Mouse (Mus musculus) MN1 (cell line): ENCODE data around the gene 4930404H24Rik.

ENCODE experiments used
- DNase-seq: peaks from one replicate; pipeline ENCODE4 v3.0.0-alpha.2; 2016; ENCODE audit warnings: low spot score

Gene 4930404H24Rik

DNA sequence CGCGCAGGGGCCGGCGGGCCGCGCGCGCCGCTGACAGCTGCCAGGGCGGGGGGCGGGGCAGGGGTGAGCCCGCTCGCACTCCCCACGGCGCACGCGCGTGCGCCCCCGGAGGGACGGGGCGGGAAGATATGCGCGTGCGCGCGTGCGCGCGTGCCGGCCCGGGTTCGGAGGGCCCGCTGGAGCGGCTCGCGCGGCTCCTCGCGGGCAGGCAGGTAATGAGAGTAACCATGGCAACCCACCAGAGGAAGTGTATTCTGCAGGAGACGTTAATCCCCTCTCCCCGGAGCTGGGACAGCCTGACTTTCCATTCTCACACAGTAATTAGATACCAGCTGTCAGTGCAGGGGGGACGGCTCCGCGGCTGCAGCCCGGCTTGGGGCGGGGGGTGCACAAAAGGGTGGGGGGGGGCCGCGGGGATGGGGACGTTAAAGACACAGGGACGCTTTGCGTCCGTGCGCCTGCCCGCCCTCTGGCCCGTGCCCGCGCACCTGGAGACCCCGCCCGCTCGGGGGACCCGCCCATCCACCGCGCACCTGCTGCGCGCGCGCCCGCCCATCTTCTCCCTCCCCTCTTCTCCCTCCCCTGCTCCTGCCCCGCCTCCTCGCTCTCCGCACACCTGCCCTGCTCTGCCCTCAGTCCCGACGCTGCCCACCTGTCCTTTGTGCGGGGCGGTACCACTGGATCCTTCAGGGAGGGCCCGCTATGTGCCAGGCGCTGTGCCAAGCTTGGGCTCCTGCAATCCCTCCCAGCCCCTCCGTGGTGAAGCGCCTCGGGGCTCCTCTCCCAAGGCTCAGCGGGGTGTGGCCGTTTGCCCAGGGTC, at the start of gene 4930404H24Rik:
Gene 4930404H24Rik, plus strand, starts transcription at position 218 of the 820 bp plus-strand sequence.
- peak; percentile 56 for DNase-seq

DNA sequence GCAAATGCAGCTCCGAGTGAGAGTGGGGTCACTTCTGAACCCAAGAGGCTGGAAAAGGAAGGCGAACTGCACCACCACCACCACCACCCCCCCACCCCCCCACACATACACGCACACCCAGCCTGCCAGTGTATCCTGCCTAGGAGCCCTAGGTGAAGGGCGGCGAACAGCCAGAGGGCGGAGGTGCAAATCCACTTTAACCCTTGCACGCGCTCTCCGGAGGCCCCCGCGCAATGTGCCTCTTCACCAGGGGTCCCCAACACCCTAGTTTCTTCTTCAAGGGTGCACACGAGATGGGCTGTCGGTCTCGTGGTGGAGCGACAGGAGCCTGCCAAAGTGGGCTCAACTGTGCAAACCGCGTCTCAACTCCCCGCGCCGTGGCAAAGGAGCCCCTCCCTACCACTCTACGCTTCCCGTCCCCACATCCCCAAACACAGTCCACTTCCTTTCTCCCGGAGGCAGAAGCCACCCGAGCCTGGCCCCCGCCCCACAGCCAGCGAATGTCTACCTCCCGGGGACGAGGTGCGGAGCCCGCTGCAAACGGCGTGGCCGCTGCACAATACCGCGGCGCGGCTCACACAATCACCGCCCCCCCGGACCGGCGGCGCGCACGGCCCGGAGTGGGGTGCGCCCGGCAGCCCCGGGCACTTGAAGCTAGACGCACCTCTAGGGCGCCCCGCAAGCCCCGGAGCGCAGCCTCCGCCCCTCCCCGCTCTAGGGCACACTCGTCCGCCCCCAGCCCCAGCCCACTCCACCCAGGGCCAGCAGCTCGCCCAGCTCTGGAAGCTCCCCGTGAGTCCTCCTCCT, 49.0 kb upstream of the 4930404H24Rik start:
- DNase-seq, result no peak

DNA sequence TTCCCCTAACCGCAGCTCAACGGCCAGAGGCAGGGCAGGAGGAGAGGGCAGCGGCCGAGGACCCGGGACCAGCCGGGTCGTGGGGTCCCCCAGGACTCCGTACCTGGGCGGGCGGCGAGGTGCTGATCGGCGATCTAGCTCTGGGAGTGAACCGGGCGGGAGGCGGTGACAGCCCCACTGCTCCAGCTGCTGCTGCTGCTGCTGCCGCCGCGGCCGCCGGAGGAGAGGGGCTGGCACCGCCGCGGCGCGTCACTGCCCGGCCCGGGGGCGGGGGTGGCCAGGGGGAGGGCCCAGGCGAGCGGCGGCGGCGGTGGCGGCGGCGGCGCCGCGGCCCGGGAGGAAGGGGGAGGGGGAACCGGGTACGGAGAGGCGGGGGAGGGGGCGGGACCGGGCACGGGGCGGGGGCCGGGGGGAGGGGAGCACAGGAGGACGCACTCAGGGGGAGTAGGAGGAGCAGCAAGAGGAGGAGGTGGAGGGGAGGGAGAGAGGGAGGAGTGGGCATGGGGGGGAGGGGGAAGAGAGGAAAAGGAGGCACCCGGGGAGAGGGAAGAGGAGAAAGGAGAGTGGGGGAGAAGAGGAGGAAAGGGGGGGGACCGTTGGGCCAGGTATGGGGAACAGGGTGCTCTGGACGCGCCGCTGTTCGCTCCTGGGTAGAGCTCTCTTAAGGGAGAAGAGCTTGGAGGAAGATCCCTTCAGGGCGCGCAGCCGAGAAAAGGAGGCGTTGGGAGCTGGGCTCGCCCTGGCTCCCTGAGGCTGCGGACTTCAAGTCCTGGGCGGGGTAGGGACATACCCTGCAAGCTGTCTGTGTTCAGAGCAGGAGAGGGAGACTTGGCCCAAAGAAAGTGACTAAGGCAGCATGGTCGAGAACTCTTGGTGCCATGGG, 48.1 kb upstream of the 4930404H24Rik start:
- DNase-seq, result peak; percentile 29

DNA sequence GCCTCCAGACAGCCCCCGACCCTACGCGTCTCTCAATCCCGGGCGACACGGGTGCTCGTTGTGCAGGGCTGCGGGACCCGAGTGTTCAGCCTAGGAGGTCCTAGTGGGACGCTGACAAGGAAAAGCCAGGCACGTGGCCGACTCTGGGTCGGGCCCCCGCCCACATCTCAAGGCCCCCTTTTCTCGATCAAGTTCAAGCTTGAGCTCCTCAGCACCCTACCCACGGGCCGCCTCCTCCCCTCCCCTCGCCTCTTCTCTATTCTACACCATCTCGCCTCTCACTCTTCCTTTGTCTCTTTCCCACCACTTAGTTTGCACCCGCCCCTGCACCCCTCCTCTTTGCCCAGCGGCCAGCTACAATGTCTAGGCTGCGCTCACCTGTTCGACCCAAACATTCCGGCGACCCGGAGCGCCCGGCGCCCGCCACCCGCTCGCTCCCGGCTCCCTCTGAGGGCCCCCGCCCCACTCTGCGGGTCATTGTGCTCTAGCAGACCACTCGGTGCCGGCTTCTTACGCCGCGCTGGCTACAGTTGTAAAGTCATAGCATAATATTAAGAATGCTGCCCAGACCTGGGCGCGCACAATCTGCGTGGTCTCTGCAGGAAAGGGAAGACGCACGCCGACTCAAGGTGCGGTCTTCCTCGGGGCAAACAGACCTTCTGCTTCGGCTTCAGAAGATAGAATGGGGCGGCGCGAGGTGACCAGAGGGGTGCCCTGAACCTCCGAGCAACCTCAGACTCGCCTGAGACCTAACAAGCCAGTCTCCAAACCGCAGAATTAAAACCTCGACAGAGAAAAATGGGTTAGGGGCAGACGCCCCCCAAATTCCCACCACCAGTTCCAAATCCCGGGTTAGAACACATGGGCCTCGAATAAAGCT, 47.2 kb upstream of the 4930404H24Rik start:
- DNase-seq, result no peak

DNA sequence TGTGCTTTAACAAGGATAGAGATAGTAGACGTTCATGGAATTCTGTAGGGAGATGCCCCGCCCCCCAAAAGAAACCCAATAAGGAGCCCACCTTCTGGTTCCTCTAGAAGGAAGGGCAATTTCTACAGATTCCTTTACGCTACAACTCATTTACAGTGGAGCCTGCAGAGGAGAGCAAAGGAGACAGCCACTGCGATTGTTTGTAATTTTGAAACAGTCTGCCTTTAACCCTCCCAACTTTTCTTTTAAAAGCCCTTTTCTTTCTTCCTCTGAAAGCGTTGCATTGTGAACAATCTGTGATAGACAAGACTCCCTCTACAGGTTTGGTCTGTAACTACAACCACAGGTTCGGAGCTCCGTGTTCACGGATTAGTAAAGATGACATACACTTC, 46.6 kb upstream of the 4930404H24Rik start:
- peak; percentile 55 for DNase-seq

DNA sequence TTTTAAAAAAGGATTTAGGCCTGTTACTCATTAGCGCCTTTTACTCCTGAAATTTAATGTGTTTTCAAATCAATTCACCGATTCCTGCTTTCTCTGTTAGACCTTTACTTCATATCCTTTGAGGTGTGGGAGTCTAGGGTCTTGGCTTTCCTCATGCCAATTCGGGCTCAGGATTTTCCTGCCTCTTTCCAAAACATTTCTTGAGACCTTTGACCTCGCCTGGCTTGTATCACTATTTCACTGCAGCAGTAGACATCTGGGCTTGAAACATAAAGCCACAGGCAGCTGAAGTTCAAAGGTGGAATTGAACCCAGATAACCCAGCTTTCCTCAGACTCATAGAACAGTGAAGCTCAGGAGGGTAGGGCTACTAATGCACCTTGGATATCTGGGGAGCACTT, 46.1 kb upstream of the 4930404H24Rik start:
- DNase-seq, result no peak

DNA sequence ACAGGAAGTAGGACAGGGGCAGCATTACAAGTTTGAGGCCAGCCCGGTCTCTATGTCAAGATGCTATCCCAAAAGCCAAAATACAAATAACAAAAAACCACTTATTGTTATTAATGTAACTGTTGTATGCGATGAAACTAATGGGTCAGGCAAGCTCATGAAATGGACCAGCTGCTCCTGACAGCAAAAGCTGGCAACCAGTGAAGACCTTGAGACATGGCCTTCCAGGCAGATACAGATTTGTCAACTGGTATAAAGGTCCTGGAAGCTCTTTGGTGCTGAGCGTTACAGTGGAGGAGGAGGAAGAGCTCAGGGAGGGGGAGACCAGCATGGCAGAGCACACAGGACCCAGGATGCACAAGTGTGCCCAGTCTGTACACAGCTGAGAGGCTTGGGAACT, 44.9 kb upstream of the 4930404H24Rik start:
- no peak for DNase-seq

DNA sequence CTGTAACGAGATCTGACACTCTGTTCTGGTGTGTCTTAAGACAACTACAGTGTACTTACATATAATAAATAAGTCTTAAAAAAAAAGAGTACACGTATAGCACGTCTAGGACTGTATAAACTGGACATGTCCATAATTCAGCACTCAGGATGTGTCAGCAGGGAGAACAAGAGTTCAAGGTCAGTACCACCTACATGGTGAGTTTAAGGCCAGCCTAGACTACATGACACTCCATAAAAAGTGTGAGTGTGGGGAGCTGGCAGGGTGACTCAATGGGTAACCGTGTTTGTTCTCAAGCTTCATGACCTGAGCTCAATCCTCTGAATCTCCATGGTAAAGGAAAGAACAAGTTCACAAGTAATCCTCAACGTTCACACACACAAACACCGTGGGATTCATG, 44.1 kb upstream of the 4930404H24Rik start:
- DNase-seq, result no peak

DNA sequence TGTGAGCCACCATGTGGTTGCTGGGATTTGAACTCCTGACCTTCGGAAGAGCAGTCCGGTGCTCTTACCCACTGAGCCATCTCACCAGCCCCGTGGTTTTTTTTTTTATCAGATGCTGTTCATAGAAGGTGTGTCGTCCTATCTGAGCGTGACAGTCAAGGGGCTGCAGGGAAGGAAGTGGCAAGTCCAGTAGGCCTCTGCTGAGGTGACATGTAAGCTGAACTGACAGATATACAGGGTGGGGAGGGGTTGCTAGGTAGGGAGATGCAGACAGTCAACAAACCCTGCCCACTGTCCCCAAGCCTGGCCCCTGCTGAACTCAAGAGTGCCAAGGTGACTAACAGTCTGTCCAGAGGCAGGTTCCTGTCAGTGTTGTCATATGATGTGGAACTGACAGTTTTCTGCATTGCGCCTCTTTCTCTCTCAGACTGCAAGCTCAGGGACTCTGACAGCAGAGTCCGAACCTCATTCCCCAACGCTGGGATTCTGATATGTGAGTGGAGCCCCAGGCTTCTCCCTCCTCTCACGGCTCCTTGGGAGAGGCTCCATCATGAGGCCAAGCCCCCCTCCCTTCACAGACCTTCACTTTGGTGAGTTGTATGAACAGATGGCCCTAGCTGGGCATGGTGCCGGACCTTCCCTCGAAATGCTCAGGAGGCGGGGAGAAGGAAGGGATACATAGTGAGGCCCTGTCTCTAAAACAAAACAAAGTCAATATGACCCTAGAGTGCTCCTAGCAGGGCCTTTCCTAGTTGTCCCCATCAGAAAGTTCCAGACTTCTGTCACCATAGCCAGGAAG, 38.4 kb upstream of the 4930404H24Rik start:
- DNase-seq, result no peak

DNA sequence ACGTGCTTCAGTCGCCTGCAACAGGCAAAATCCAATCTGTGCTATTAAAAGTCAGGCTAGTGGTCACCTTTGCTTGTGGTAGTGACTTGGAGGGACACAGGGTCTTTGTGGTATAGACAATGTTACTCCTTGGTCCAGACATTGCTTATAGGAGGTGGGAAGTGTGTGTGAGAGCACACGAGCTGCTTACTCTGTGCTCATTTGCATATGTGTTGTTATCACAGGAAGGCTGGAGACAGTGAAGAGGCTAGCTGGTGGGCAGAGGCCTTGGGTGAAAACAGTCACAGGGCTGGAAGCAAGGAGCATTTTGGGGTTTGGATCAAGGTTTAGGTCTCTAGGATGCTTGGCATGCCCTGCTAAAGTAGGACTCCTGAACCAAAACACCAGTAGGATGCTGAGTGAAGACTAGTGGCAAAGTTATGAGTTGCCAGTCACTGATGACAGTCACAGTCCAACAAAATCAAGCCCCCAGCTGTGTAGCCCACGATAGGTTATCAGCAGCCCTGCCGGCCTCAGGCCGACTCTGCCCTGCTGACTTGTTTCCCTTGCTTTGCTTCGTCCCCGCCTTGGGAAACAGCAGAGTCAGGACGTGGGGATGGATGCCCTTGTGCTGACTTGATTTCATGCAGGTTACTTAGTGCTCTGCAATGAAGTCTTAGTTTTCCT, 37.6 kb upstream of the 4930404H24Rik start:
- DNase-seq, result no peak

DNA sequence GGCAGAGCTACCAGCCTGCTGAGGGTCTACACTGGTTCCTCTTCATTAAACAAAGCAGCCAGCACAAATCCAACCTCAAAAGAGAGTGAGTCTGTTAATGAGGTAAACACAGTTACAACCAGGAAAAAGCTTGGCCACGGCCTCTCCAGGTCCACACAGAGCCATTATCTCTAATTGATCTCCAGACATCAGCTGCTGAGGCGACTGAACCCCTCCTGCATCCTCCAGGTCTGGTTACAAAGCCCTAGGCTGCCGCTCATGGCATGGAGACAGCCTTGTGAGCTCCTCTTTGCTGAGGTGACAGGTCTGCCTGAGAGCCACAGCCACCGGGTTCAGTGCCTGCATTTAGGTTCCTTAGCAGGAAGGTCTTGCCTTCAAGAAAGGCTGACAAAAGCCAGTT, 35.1 kb upstream of the 4930404H24Rik start:
- DNase-seq, result peak; percentile 41

DNA sequence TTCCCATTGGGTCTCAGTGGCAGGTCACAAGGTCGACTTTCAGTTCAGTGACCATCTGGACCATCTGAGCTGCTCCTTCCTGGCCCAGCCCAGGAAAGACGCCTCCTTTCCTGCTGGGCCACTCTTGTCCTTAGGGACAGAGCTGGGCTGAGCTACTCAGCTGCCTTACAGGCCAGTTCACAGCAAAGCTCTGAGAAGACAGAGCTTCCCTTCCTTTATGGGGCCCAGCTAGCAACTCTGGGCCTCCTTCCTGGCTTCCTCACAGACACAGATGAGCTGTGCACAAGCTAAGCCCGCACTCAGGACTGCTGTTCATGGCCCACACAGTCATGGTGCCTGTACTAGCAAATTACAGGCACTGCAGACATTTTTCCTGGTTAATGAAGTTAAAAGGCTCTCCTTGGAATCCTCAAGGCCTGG, 34.6 kb upstream of the 4930404H24Rik start:
- peak; percentile 66 for DNase-seq

DNA sequence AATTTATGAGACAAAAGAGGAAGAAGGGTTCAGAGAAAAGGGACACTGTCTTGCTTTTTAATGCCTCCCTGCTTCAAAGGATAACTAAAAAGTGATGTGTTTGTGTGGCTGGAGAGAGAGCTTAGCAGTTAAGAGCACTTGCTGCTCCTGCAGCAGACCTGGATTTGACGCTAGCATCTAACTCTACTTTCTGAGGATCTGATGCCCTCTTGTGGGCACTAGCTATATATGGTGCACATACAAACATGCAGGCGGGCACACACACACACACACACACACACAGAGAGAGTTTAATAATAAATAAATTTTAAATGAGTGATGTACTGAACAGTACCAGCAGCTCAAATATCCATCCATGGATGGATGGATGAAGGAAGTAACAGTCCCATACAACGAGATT, 29.3 kb upstream of the 4930404H24Rik start:
- no peak for DNase-seq

DNA sequence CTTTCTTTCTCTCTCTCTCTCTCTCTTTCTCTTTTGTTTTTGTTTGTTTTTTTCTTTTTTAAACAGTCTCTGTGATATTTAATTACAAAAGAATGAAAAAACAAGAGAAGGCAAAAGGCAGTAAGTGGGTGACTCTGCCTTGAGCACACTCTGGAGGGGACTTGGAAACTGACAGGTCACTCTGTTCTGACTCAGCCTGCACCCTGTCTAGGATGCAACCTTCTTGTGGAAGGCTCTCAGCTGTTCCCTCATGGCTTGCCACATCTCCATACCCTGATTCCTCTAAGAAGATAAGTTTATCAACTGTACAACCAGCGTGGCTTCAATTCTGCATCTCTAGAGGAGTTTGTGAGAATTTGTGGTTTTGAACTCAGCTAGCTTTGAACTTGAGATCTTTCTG, 25.2 kb upstream of the 4930404H24Rik start:
- no peak for DNase-seq

DNA sequence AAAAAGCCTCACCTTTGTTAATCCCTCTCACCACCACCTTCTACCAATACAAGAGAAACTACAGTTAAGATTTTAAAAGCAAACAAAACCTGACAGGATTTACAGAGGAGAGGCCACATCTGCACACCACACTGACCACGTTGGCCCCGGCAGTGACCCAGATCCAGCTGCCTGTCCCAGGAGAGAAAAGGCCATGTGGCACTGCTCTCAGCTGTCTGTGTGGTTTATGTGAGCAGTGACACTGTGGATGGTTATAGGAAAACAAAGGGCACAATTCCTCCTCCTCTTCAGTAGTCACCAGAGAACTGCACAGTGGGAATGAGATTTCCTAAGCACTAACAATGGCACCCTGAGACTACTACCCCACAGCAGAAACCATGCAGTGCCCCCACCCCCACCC, 23.3 kb upstream of the 4930404H24Rik start:
- no peak for DNase-seq

DNA sequence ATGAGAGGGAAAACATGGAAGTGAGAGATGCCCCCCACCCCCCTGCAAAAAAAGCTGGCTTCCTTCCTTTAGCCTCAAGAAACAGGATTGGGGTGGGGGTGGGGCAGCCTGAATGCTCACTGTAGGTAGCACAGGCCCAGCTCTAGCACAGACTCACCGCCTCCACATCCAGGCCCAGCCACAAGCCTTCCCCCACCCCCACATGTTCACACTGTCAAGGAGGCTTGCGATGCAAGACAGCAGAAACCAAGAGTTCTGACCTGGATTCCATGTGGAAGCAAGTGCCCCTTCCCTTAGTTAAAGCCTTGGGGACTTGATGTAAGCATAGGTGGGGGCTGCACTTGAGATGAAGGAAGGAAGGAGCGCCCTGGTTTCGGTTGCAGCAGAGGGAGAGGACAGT, 22.8 kb upstream of the 4930404H24Rik start:
- DNase-seq, result no peak

DNA sequence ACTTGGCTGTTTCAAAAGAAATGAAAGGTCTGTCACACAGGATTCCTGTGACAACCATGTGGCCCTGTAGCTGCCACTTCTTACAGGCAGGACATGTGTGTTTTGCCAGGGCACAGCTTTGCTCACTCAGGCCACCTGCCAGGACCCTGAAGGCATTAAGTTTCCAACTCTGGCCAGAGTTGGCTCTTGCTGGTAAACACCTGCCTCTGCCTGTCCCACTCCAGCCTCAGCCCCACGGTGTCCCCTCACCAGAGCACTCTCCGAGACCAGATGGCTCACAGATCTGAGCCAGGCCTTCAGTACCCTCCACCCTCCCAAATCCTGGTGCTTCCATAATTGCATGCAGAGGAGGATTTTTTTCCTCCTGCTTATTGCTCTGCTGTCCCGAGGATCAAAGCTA, 21.6 kb upstream of the 4930404H24Rik start:
- DNase-seq, result peak; percentile 13

DNA sequence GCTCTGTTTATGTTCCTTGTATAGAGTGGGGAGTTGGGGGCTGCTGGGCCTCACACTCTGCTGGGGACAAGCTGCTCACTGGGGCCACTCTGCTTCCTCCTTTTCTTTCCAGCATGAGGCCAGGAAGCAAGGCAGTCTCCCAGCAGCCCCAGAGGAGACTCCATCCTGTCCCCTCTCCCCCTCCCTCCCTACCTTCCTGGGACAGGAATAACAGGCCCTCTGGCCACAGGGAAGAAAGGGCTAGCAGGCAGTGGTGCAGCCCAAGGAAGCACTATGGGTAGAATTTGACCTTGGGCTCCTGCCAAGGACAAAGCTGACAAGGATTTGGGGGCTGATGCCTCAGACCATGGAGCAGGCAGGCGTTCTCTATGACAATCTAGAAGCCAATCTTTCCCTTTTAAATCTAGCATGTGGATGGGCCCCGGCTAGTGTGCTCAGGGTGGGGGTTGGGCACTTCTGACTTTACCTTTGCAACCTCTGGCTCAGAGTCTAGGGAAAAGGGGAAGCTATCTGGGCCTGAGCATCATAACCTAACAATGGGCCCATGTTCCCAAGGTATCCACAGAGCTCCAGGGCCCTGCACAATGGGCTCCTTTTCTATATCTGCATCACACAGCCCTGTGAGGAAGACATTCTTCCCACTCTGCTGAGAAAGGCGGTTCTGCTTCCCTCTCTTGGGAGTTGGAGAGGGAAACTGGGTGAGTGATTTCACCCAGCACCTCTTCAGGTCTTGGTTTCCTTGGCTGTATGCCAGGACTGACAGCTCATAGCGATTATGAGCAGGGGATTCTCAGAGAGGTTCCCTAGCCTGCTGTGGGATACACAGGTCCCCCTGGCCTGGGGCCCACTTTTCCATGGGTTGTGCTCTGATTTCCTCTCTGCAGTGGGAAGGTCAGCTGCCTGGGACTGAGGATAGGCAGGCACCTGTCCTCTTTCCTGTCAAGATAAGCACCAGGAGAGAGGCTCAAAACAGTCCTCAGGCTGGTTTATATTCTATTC, 17.2 kb upstream of the 4930404H24Rik start:
- peak; percentile 40 for DNase-seq

DNA sequence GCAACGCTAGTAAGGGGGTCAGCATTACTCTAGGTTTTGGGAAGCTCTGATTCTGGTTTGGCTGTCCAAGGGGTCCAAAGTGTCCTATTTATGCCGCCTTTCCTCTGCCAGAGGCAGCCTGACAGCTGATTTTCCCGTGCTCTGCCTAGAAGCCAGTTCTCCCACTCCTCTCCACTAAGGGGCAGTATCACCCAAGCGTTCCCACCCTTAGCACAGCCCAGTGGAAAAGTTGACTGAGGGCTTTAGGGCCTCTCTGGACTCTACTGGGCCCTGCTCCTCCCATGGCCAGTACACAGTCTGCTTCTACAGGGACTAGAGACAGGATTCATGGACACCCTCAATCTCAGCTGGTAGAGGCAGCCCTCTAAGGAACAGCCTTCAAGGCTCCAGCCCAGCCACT, 14.0 kb upstream of the 4930404H24Rik start:
- DNase-seq, result peak; percentile 34
